Mouse (Mus musculus) c-Kit-negative CD71-positive TER-119-positive erythroid progenitor cells, embryonic 14.5 days (primary cell): Measurements from ENCODE around the gene Zdhhc19.
"Not testable (repeated sequence)": the region's sequence is repeated elsewhere in the genome, so short reads cannot be mapped to it uniquely, and the experiment has no call there.

Experiments used
- DNase-seq: peaks from one replicate; pipeline ENCODE4 v3.0.0-alpha.2; 2013; ENCODE audit warnings: low read depth, low spot score

Gene Zdhhc19

DNA sequence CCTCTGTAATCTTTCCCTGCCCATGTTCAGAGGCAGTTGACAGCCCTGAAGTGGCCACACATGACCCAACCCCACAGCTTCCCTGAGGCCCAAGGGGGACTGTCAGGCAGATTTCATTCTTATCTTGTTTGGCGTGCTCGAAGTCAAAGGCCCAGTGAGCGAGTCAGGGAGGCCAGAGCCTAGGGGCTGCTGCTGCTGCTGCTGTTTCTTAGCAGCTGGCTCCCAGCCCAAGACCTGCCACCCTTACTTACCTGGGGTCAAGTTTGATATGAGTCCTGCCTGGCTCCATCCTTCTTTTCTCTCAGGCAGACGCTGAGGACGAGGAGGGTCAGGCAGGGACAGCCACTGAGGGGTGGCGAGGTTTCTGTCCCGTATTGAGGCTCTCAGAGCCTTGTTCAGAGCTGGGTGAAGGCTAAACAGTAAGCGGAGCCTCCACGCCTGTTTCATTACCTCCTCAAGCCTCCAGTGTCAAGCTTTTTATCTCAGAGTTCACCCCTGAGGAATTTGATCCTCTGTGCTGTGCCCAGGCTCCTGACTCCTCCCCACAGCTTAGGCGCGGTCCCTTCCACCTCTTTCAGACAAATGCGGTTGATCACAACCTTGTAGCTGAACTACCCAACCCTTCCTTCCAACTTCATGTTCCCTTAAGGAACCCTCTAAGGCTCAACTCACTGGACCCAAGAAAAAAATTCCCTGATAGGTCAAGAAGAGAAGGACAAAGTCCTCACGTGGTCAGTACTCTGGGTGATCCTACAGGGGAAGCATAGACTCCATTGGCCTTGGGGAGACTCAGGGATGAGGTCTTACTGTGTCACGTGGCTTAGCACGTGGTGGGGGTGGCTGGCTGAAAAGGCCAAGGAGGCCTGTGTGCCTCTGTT is 8.6 kb upstream of the Zdhhc19 start, which contains the start of gene Slc51a:
Slc51a (minus strand) TSS at position 646 of the 878 bp plus-strand sequence.
- peak; percentile 45 for DNase-seq

- DNase-seq, result no peak
Observed at GRCm38 (mm10) chr16:32488939-32489338, 7.1 kb upstream of the Zdhhc19 start.

- not testable (repeated sequence) for DNase-seq
Observed at GRCm38 (mm10) chr16:32494371-32494770, 1.7 kb upstream of the Zdhhc19 start.

DNA sequence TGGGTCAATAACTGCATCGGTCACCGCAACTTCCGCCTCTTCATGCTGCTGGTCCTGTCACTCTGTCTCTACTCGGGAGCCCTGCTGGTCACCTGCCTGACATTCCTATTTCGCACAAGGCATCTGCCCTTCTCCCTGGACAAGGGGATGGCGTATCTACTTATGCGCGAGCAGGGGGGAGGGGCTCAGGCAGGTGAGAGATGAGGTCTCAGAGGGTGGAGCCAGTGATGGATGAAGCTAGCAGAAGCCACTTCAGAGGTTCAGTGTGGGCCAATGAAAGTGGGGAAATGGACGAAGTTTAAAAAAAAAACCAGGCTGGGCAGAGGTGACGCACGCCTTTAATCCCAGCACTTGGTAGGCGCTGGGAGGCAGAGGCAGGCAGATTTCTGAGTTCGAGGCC is 2.9 kb downstream of the Zdhhc19 start:
- no peak for DNase-seq

DNA sequence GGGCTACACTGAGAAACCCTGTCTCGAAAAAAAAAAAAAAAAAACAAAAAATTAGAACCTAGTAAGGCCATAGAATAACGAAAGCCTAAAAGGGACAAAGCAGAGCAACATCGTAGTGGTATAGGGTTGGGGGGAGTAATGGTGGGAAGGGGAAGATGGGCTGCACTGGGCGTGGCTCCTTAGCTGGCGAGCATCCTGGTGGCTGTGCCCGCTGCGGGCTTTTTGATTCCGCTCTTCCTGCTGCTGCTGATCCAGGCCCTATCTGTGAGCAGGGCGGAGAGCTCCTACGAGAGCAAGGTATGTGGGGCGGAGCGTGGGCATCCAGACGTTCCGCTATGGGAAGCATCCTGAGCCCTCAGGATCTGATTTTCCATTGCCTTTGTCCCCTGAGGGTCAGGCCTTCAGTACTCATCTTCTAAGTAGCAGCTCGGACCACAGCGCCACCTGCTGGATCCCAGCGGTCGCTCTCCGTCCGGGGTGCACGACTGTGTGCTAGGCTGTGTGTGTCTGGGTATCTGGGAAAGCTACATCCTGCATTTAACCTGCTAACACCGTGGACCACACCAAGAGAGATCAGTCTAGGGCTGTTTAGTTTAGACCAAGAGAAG is 3.5 kb downstream of the Zdhhc19 start:
- peak; percentile 78 for DNase-seq

- DNase-seq, result no peak
Observed at GRCm38 (mm10) chr16:32501459-32501858, 5.4 kb downstream of the Zdhhc19 start.

- no peak for DNase-seq
Observed at GRCm38 (mm10) chr16:32502621-32503335, 6.7 kb downstream of the Zdhhc19 start.

DNA sequence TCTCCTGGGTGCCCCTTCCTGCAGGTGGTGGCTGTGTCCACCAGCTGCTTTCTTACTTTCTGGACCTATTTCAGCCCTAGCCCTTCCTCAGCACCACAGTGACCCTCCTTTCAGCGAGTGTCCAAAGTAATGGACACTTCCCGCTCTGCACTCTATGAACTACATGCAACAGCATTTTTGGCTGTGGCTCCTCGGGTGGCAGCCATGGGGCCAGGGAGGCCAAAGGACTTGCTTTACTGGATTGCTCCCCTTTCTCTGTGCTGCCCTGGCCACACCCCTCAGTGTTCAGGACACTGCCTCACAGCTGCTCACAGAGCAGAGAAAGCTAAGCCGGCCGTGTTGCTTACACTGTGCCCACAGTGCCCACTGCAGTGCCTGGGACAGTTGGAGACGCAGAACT is 7.6 kb downstream of the Zdhhc19 start:
- no peak for DNase-seq

DNA sequence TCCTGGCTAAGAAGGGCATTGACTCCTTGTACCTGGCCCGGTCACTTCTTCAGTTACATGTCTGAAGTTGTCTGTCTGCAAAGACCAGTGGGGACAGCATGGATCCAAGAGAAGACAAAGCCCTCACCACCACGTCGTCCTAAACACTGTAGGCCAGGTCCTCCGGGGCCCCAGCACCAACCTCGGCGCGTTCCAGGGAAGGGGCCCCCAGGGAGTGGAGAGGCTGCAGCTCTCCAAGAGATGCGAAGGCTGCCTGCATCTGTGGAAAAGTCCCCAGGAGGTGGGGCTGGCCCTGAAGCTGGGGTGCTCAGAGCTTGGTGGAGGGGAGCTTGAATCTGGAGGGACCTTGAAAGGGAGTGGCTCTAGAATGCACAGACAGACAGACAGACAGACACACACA is 10.2 kb downstream of the Zdhhc19 start:
- no peak for DNase-seq

DNA sequence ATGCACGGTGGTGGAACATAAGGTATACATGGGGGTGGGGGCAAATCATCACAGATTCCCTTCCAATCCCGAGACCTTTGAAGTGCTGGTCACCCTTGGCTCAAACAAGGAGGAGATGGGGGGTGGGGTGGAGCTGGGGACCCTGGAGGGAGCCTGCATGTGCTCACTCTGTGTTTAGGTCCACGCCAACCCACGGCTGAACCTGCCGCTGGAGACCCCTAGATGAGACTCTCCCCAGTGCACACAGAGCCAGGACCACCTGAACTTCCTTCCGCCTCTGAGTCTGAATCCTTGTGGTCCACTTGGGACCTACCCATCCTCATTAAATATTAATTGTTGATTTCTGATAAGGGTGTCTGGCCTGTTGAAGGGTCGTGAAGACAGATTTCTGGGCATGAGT is 10.8 kb downstream of the Zdhhc19 start:
- DNase-seq, result no peak

DNA sequence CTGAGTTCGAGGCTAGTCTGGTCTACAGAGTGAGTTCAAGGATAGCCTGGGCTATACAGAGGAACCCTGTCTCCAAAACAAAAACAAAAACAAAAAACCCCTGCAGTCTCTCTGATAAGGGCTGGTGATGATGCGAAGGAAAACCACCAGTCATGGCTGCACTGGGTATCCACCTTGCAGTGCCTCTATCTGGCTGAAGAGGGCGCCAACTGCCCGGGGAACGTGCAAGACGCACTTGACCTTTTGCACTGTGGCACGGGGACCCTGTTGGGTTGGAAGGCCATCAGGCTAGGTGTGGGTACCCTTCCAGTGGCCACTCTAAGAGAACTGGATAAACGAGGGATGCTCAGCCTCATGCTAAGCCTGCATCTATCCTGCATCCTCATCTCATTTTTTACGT is 11.3 kb downstream of the Zdhhc19 start:
- peak; percentile 92 for DNase-seq

GRCm38 (mm10) chr16:32508035-32508434 is 12.0 kb downstream of the Zdhhc19 start:
- no peak for DNase-seq

- no peak for DNase-seq
Observed at GRCm38 (mm10) chr16:32508506-32509065, 12.5 kb downstream of the Zdhhc19 start.

- peak; percentile 93 for DNase-seq
Observed at GRCm38 (mm10) chr16:32509066-32509942, 13.2 kb downstream of the Zdhhc19 start.

DNA sequence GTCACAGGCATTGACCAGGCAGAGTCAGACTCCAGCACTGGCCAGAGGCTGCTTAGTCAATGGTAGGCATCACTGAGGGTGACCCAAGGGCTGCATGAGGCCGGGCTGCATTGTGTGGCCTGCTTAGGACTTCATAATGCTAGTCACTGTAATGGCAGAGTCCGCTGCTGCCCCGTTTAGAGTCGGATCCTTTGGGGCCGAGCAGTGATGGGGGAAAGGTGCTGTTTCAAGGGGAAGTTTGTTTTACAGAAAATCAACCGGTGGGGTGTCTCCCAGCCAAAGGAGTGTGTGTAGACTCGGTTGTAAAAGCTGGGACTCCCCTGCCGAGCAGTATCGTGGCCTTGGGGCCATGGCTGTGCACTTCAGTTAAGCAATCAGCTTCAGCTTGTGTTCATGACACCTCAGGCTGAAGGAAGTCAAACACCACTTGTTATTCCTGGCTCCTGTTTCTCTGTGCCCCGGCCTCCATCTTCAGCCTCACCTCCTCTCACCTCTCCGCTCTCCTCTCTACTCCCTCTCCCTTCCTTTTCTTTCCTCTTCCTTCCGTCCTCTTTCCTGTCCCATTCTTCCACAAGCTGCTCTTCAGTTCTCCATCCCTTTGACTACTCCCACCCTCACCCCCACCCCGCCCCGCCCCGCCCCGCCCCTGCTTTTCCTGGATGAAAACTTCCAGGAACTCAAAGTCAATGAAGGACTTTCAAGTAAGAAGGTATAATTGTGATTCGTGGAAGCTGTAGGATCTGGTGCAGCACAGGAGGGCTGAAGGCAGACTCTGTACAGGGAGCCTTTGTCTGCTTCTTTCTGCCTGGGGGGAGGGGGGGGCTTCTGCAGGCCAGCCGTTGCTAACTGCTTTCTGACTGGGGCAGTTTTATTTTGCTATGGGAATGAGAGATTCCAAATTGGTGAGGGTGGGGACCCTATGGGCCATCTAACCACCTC is 14.6 kb downstream of the Zdhhc19 start:
- DNase-seq, result peak; percentile 74

DNA sequence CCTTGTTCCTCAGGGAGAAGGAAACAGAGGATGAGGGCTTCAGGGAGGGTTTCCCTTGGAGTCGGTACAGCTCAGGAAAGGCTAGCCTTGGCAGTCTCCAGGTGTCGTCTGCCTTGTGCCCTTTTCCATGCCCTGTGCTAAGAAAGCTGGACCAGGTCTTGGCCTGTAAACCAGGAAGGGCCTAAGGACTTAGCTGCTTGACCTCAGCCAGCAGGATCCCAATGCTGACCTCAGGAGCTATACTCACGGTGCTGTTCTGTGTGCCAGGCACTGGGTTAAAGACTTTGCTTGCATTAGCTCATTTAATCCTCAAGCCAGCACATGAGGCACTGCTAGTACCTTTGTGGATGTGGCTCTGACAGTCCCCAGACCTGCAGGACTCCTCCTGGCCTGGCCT is 15.3 kb downstream of the Zdhhc19 start:
- DNase-seq, result no peak

DNA sequence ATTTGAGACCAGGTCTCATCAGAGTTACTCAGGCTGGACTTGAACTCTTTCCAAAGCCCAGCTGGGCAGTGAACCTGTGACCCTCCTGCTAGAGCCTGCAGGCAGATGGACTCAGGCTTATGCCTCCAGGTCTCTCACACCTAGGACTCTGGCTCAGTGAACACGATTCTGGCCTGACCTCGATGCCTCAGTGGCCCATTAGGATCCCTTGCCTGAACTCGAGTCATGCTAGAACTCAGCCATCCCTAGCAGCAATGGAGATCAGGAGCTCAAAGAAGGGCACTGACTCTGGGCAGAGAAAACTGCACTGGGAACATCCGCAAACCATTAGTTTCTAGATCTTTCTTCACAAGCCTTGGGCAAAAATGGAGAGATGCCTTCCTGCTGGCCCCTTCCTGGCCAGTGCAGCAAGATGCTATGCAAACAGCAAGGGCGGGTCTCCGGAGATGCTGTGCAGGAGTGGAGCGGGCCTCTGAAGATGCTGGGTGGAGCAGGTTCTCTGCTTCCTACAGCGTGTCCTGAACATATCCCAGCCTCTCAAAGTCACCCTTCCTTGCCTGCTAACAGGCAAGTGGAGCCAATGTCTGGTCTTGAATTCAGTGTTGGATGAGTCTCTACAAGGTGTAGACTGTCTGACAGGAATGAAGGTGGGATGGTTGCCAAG is 15.9 kb downstream of the Zdhhc19 start:
- peak; percentile 71 for DNase-seq

- DNase-seq, result no peak
Observed at GRCm38 (mm10) chr16:32512921-32513320, 16.9 kb downstream of the Zdhhc19 start.

DNA sequence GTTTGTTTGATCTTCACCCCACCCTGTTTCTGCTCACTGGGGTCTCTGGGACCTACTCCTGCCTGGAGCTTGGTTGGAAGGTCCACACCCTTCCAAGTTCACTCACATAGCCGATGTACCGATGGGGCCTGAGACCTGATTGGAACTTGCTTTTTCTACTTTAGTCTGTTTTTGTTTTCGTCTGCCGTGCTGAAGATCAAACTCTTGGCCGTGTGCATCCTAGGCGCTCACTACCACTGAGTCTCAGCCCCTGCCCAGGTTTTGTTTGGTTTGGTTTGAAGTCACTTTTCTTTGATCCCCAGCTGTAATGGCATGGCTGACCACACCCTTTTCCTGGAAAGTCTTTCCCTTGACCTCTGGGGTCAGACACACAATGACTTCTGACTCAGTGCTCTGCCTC is 17.3 kb downstream of the Zdhhc19 start:
- no peak for DNase-seq
